Mouse (Mus musculus) liver, embryonic 14.5 days (tissue): Measurements from ENCODE around the gene Ngrn. TPM values are rescaled to one million over a fixed set of nuclear protein-coding genes. Genes with fewer than 3 reads are reported as not detected.
A peak's percentile ranks its signal among the peaks of the same experiment; 100 is the strongest.

Experiments
- ATAC-seq: fragments of 200-750 bp; cut with Nextera tagmentation; 2 replicates; pipeline ENCODE4 v1.8.0; 2017; ENCODE audit warnings: moderate number of reproducible peaks, mild to moderate bottlenecking, moderate library complexity; ENCODE audit not compliant: insufficient read depth
- DNase-seq, 3 experiments: peaks; one replicate each; pipeline ENCODE4 v3.0.0-alpha.2; 2012 to 2013; ENCODE audit warnings: low read depth in 3 of 3, low spot score in 3 of 3
- H3K27ac ChIP-seq: fragments of 300-500 bp; sonication (generic); 2 replicates; pipeline ENCODE4 v1.5.1; 2014; ENCODE audit warnings: moderate library complexity, mild to moderate bottlenecking, control low read depth, inconsistent platforms
- H3K27me3 ChIP-seq: fragments of 300-500 bp; sonication (generic); 2 replicates; pipeline ENCODE4 v1.6.1; 2014; ENCODE audit warnings: mild to moderate bottlenecking, low read length, moderate library complexity; ENCODE audit not compliant: control insufficient read depth, insufficient read depth
- H3K36me3 ChIP-seq: fragments of 300-500 bp; sonication (generic); replicated peaks from 2 replicates; pipeline ENCODE4 v1.6.1; 2014; ENCODE audit warnings: low read depth; ENCODE audit not compliant: control insufficient read depth, insufficient read depth
- H3K4me1 ChIP-seq, 2 experiments: fragments of 200-500 bp in 1 of 2; fragments of 300-500 bp in 1 of 2; sonication (generic) in 1 of 2; replicated peaks; 2 replicates each; pipeline ENCODE4 v1.6.1; 2012 to 2014; ENCODE audit warnings: antibody characterized with exemption in 1 of 2, inconsistent platforms in 1 of 2, low read length in 1 of 2; ENCODE audit not compliant: control insufficient read depth in 2 of 2, insufficient read depth in 2 of 2
- H3K4me2 ChIP-seq: fragments of 300-500 bp; sonication (generic); 2 replicates; pipeline ENCODE4 v1.6.1; 2014; ENCODE audit warnings: low read depth, mild to moderate bottlenecking, control low read depth, moderate library complexity
- H3K4me3 ChIP-seq, 2 experiments: fragments of 200-500 bp in 1 of 2; fragments of 300-500 bp in 1 of 2; sonication (generic) in 1 of 2; 2 replicates each; pipeline ENCODE4 v1.5.1; 2012 to 2014; ENCODE audit warnings: low read depth in 2 of 2, low read length in 2 of 2, mild to moderate bottlenecking in 2 of 2, control low read depth in 1 of 2, inconsistent platforms in 1 of 2, moderate library complexity in 1 of 2; ENCODE audit not compliant: insufficient read depth in 1 of 2
- H3K9ac ChIP-seq: fragments of 300-500 bp; sonication (generic); replicated peaks from 2 replicates; pipeline ENCODE4 v1.6.1; 2014; ENCODE audit warnings: mild to moderate bottlenecking, control low read depth, moderate library complexity
- H3K9me3 ChIP-seq: fragments of 300-500 bp; sonication (generic); 2 replicates; pipeline ENCODE4 v1.6.1; 2016; ENCODE audit warnings: low read length, mixed read lengths; ENCODE audit not compliant: control insufficient read depth
- CTCF ChIP-seq: IDR thresholded peaks from 2 replicates; pipeline ENCODE4 v1.5.1; 2016; ENCODE audit warnings: antibody characterized with exemption, low read depth, control low read depth
- EP300 ChIP-seq: IDR thresholded peaks from 2 replicates; pipeline ENCODE4 v1.6.1; 2016; ENCODE audit warnings: antibody characterized with exemption, low read depth
- WGBS: fragments of 180-500 bp; shearing (Covaris S2); extraction: QIAGEN DNeasy Blood & Tissue Kit; methylation state at CpG from one replicate; pipeline ENCODE4 v1.1.7; 2014; ENCODE audit not compliant: insufficient replicate concordance; 5-methylcytosine and 5-hydroxymethylcytosine counted together
- polyA plus RNA-seq, 2 experiments: library from polyadenylated mRNA; depleted of rRNA in 1 of 2; stranded (reverse) in 1 of 2; unstranded in 1 of 2; fragments of >200 nt; fragmentation: Nextera tagmentation in 1 of 2; extraction: Ambion mirVana in 1 of 2; gene quantifications; 2 replicates each; pipeline versions ENCODE4 v1.2.1 to v1.2.3; 2012 to 2014

The Ngrn gene
- polyA plus RNA-seq, 2 experiments = 21.4 to 26.7 TPM

DNA sequence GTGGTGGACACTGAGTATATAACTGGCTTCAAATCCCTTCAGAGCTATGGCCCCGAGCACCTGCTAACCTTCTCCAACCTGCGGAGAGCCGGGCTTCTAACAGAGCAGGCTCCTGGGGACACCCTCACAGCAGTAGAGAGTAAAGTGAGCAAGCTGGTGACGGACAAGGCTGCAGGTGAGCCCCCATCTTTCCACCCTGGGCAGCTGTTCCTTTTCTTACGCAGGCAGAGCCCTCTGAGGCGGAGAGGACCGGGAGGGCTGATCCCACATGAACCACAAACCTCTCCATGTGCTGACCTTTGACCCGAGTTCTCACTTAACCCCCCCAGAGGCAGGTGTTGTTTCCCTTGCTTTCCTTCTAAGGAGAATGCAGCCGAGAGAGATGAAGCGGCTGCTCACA, 26.7 kb downstream of the Ngrn start:
- Histone ChIP-seq H3K9ac (no peak overlapping the region), H3K27ac (no peak overlapping the region), H3K4me3 (no peak overlapping the region), H3K36me3 (peaks cover 9% of the 10 kb centered on the region; the same call in 1 of the 2 replicates), H3K4me1 (peaks cover 11 to 13% of the 10 kb centered on the region in 2 experiments), H3K4me2 (no peak overlapping the region), H3K9me3 (no peaks in the 10 kb centered on the region), H3K27me3 (no peaks in the 10 kb centered on the region)
- TF ChIP-seq EP300 (no peak), CTCF (no peak)
- DNase-seq (no peak), ATAC-seq (no peak)
- WGBS = 83% methylated on average over 10 of the region's 10 CpGs

- ATAC-seq = peak; percentile 98
- H3K4me1 ChIP-seq = peaks cover 20 to 25% of the 10 kb centered on the region in 2 experiments
Observed at GRCm38 (mm10) chr7:80294062-80294763, 33.2 kb downstream of the Ngrn start, which contains the start of gene Prc1. Gene Prc1, plus strand, starts transcription at chr7:80294450.

GRCm38 (mm10) chr7:80294764-80295648, 34.0 kb downstream of the Ngrn start:
- Histone ChIP-seq H3K4me1 (peaks cover 20 to 25% of the 10 kb centered on the region in 2 experiments), H3K4me3 (peak overlapping the region; percentile 86 to 98), H3K36me3 (peaks cover 33% of the 10 kb centered on the region), H3K4me2 (peak overlapping the region; percentile 90), H3K27ac (peak overlapping the region; percentile 89), H3K9ac (peak overlapping the region; percentile 100), H3K27me3 (no peaks in the 10 kb centered on the region), H3K9me3 (no peaks in the 10 kb centered on the region)
- DNase-seq (peak in 1 of 3 experiments; percentile 24), ATAC-seq (peak; percentile 53)
- no peak for TF ChIP-seq CTCF
- no peak for TF ChIP-seq EP300
- 8% methylated on average over 37 of the region's 37 CpGs for WGBS

More at GRCm38 (mm10) chr7:80294062-80294763, 33.2 kb downstream of the Ngrn start, which contains the start of gene Prc1:
- Histone ChIP-seq H3K4me2 (peak within 1 kb of the TSS; percentile 90), H3K9ac (peak within 1 kb of the TSS; percentile 100), H3K27ac (peak within 1 kb of the TSS; percentile 92), H3K36me3 (peaks cover 29% of the 10 kb centered on the region), H3K4me3 (peak within 1 kb of the TSS; percentile 86 to 98), H3K9me3 (no peaks in the 10 kb centered on the region), H3K27me3 (no peaks in the 10 kb centered on the region)
- TF ChIP-seq EP300 (0 out of 2 replicates have a peak, but pooled peaks have one; percentile 14), CTCF (no peak)
- peak; percentile 97 to 98 (median 98) for DNase-seq
- 0% methylated on average over 52 of the region's 52 CpGs for WGBS

GRCm38 (mm10) chr7:80296462-80296861, 35.4 kb downstream of the Ngrn start:
- H3K36me3 ChIP-seq = peaks cover 47% of the 10 kb centered on the region

GRCm38 (mm10) chr7:80297041-80297440, 36.0 kb downstream of the Ngrn start:
- peak overlapping the region; percentile 90 for H3K4me2 ChIP-seq
- 81% methylated on average over 3 of the region's 3 CpGs for WGBS
- ATAC-seq (no peak), DNase-seq (no peak)
- no peaks in the 10 kb centered on the region for H3K27me3 ChIP-seq
- H3K4me1 ChIP-seq = peaks cover 20 to 25% of the 10 kb centered on the region in 2 experiments
- H3K36me3 ChIP-seq = peaks cover 53% of the 10 kb centered on the region
- H3K9me3 ChIP-seq = no peaks in the 10 kb centered on the region
- no peak overlapping the region for H3K27ac ChIP-seq
- H3K9ac ChIP-seq = no peak overlapping the region
- H3K4me3 ChIP-seq = peak overlapping the region in 1 of 2 experiments; percentile 19; a peak in 2 of 4 replicates
- no peak for TF ChIP-seq EP300
- TF ChIP-seq CTCF = no peak

More at GRCm38 (mm10) chr7:80296462-80296861, 35.4 kb downstream of the Ngrn start:
- Histone ChIP-seq H3K9ac (no peak overlapping the region; the same call in 1 of the 2 replicates), H3K27me3 (no peaks in the 10 kb centered on the region), H3K4me2 (peak overlapping the region; percentile 90), H3K27ac (no peak overlapping the region), H3K9me3 (no peaks in the 10 kb centered on the region), H3K4me1 (peaks cover 20 to 25% of the 10 kb centered on the region in 2 experiments), H3K4me3 (peak overlapping the region; percentile 39 to 98; a peak in 3 of 4 replicates)
- TF ChIP-seq CTCF = no peak
- no peak for TF ChIP-seq EP300
- no peak for DNase-seq
- WGBS = 84% methylated on average over 6 of the region's 6 CpGs
- ATAC-seq = no peak
